Mouse (Mus musculus): ENCODE data around the gene Hs2st1. TPM values are rescaled to one million over a fixed set of nuclear protein-coding genes. Genes with fewer than 3 reads are reported as not detected.

The Hs2st1 gene
- total and polyA plus RNA-seq, 3 experiments, result 13.6 to 16.1 TPM; not detected in 1

DNA sequence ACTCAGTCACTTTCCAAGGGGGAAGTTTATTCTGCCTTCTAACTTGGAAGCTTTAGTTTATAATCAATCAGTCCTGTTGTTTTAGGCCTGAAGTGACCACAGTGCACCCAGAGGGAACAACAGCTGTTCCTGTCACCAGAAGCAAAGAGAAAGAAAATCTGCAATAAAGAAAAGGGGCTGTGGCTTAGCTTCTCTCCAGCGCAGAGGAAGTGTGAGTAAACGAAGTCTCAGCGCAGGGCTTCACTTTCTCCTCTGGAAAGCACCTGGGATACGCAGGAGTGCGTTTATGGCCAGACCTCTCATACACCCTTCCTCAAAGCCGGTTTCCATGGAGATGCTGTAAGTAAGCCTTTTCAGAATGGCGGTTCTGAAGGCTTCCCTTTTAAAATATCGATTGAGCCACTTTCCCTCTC, 110.7 kb downstream of the Hs2st1 start:
- TF ChIP-seq POLR2AphosphoS5 (IDR thresholded peaks at IDR 0.05; ENCODE audit: borderline replicate concordance, low read depth, low read length) (no peak), ZKSCAN1 (IDR thresholded peaks at IDR 0.05; ENCODE audit: low read depth, low read length) (no peak), JUND (IDR thresholded peaks at IDR 0.05; ENCODE audit: low read depth, low read length) (no peak), CTCF (IDR thresholded peaks at IDR 0.05 in 2 of 3, conservative IDR thresholded peaks at IDR 0.05 in 1 of 3; ENCODE audit: control insufficient read depth in 1 of 3, insufficient read depth in 1 of 3, low read depth in 2 of 3, low read length in 3 of 3, poor library complexity in 1 of 3, severe bottlenecking in 1 of 3) (no peak), TAL1 (IDR thresholded peaks at IDR 0.05; ENCODE audit: low read length) (no peak), TCF12 (IDR thresholded peaks at IDR 0.05; ENCODE audit: low read depth, low read length) (no peak), SIN3A (IDR thresholded peaks at IDR 0.05; ENCODE audit: low read length) (no peak), RCOR1 (IDR thresholded peaks at IDR 0.05; ENCODE audit: low read depth, low read length) (no peak), POLR2A (IDR thresholded peaks at IDR 0.05; ENCODE audit: control insufficient read depth in 1 of 2, insufficient read depth in 1 of 2, low read depth in 1 of 2, low read length in 2 of 2, poor library complexity in 1 of 2) (no peak), ZMIZ1 (IDR thresholded peaks at IDR 0.05; ENCODE audit: low read depth, low read length) (no peak), MXI1 (IDR thresholded peaks at IDR 0.05; ENCODE audit: low read depth, low read length) (no peak), MAX (IDR thresholded peaks at IDR 0.05; ENCODE audit: low read length) (no peak), NRF1 (IDR thresholded peaks at IDR 0.05; ENCODE audit: insufficient read depth, low read depth, low read length, poor library complexity, severe bottlenecking) (no peak)
- no peaks in the 10 kb centered on the region for H3K27me3 ChIP-seq (ENCODE audit: control insufficient read depth in 1 of 2, insufficient read depth in 2 of 2, low read length in 2 of 2)
- no peaks in the 10 kb centered on the region for H3K79me2 ChIP-seq (ENCODE audit: control insufficient read depth, insufficient read depth, low read length, poor library complexity)
- peaks cover 0 to 4% of the 10 kb centered on the region in 2 experiments; a peak in 3 of 4 replicates for H3K36me3 ChIP-seq (ENCODE audit: control insufficient read depth in 1 of 2, insufficient read depth in 2 of 2, low read length in 2 of 2)
- H3K4me1 ChIP-seq (ENCODE audit: control insufficient read depth in 1 of 2, insufficient read depth in 2 of 2, low read length in 2 of 2), result no peaks in the 10 kb centered on the region
- H3K9me3 ChIP-seq (replicated peaks; ENCODE audit: insufficient read depth, low read length), result no peaks in the 10 kb centered on the region
- no peak overlapping the region for H3K4me3 ChIP-seq (ENCODE audit: control insufficient read depth in 1 of 2, insufficient read depth in 1 of 2, low read depth in 2 of 2, low read length in 2 of 2)
- no peak overlapping the region for H3K9ac ChIP-seq (ENCODE audit: control insufficient read depth, low read depth, low read length, poor library complexity, severe bottlenecking)
- H3K27ac ChIP-seq (ENCODE audit: control insufficient read depth, low read depth, low read length), result no peak overlapping the region
- no peak for DNase-seq (ENCODE audit: low read depth, low spot score)

DNA sequence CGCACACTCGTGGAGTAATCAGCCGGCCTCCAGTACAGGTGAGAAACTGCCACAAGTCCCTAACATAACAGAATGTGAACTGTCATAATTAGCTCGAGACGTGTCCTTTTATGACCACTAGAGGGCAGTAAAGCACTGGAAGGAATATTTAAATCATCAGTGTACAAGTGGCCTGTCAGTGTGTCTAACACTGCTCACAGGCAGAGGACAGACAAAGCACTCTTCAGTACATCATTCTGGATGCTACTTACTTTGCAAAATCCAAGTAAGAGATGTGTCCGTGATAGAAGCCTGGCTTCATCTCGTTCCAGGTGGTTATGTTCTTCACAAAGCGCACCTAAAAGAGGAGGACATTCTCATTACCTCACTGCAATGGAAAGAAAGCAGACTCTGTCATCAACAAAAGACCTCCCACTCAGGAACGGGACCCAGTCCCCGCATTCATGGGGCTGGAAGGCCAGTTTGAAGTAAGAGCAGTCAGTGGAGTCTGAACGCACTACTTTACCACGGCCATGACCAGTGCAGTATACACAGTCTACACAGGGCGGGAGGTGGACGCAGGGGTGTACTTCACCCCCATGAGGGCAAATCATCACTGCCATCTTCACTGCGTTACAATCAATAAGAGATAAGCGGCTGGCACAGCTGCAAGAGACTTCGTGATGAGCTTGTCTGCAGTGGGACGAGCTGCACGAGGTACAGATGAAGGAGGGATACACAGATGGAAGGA, 116.1 kb downstream of the Hs2st1 start:
- Histone ChIP-seq H3K4me3 (ENCODE audit: control insufficient read depth in 1 of 2, insufficient read depth in 1 of 2, low read depth in 2 of 2, low read length in 2 of 2) (no peak overlapping the region), H3K79me2 (ENCODE audit: control insufficient read depth, insufficient read depth, low read length, poor library complexity) (no peaks in the 10 kb centered on the region), H3K36me3 (ENCODE audit: control insufficient read depth in 1 of 2, insufficient read depth in 2 of 2, low read length in 2 of 2) (peaks cover 0 to 2% of the 10 kb centered on the region in 2 experiments; a peak in 2 of 4 replicates), H3K9me3 (replicated peaks; ENCODE audit: insufficient read depth, low read length) (no peaks in the 10 kb centered on the region), H3K27ac (ENCODE audit: control insufficient read depth, low read depth, low read length) (no peak overlapping the region), H3K9ac (ENCODE audit: control insufficient read depth, low read depth, low read length, poor library complexity, severe bottlenecking) (no peak overlapping the region), H3K4me1 (ENCODE audit: control insufficient read depth in 1 of 2, insufficient read depth in 2 of 2, low read length in 2 of 2) (no peaks in the 10 kb centered on the region), H3K27me3 (ENCODE audit: control insufficient read depth in 1 of 2, insufficient read depth in 2 of 2, low read length in 2 of 2) (no peaks in the 10 kb centered on the region)
- DNase-seq (ENCODE audit: low read depth, low spot score), result peak; percentile 77
- TF ChIP-seq EP300 (IDR thresholded peaks at IDR 0.05; ENCODE audit: low read depth in 1 of 2, low read length in 2 of 2) (no peak), MYC (IDR thresholded peaks at IDR 0.05; ENCODE audit: low read depth, low read length) (no peak), MAZ (IDR thresholded peaks at IDR 0.05; ENCODE audit: low read depth, low read length) (no peak), CHD1 (IDR thresholded peaks at IDR 0.05; ENCODE audit: low read depth, low read length) (no peak), GATA1 (IDR thresholded peaks at IDR 0.05; ENCODE audit: low read depth, low read length) (no peak), MAFK (IDR thresholded peaks at IDR 0.05; ENCODE audit: borderline replicate concordance, low read depth, low read length) (no peak), NRF1 (IDR thresholded peaks at IDR 0.05; ENCODE audit: insufficient read depth, low read depth, low read length, poor library complexity, severe bottlenecking) (no peak), ELF1 (IDR thresholded peaks at IDR 0.05; ENCODE audit: low read depth, low read length) (no peak), MEF2A (IDR thresholded peaks at IDR 0.05; ENCODE audit: extremely low read depth, insufficient replicate concordance, low read depth, low read length, poor library complexity, severe bottlenecking) (no peak), POLR2AphosphoS5 (IDR thresholded peaks at IDR 0.05; ENCODE audit: borderline replicate concordance, low read depth, low read length) (no peak), TCF12 (IDR thresholded peaks at IDR 0.05; ENCODE audit: low read depth, low read length) (no peak), RCOR1 (IDR thresholded peaks at IDR 0.05; ENCODE audit: low read depth, low read length) (no peak), ZNF384 (IDR thresholded peaks at IDR 0.05; ENCODE audit: low read depth, low read length) (no peak), ZC3H11A (IDR thresholded peaks at IDR 0.05; ENCODE audit: low read depth, low read length) (peak; percentile 61), MYB (IDR thresholded peaks at IDR 0.05; ENCODE audit: low read depth, low read length) (no peak), RAD21 (IDR thresholded peaks at IDR 0.05; ENCODE audit: low read depth, low read length) (peak; percentile 87), E2F4 (IDR thresholded peaks at IDR 0.05; ENCODE audit: borderline replicate concordance, low read depth, low read length) (no peak), MXI1 (IDR thresholded peaks at IDR 0.05; ENCODE audit: low read depth, low read length) (no peak), NELFE (IDR thresholded peaks at IDR 0.05; ENCODE audit: low read depth, low read length) (no peak), CTCF (IDR thresholded peaks at IDR 0.05 in 2 of 3, conservative IDR thresholded peaks at IDR 0.05 in 1 of 3; ENCODE audit: control insufficient read depth in 1 of 3, insufficient read depth in 1 of 3, low read depth in 2 of 3, low read length in 3 of 3, poor library complexity in 1 of 3, severe bottlenecking in 1 of 3) (peak; percentile 20 to 93 (median 93); a peak in 5 of 6 replicates), SIN3A (IDR thresholded peaks at IDR 0.05; ENCODE audit: low read length) (peak; percentile 50; the same call in 1 of the 2 replicates), KAT2A (conservative IDR thresholded peaks at IDR 0.05; ENCODE audit: low read depth, low read length) (no peak), MAX (IDR thresholded peaks at IDR 0.05; ENCODE audit: low read length) (no peak), SMC3 (IDR thresholded peaks at IDR 0.05; ENCODE audit: low read depth, low read length) (peak; percentile 82)

All from MEL (cell line).